In the genomic region with DNA sequence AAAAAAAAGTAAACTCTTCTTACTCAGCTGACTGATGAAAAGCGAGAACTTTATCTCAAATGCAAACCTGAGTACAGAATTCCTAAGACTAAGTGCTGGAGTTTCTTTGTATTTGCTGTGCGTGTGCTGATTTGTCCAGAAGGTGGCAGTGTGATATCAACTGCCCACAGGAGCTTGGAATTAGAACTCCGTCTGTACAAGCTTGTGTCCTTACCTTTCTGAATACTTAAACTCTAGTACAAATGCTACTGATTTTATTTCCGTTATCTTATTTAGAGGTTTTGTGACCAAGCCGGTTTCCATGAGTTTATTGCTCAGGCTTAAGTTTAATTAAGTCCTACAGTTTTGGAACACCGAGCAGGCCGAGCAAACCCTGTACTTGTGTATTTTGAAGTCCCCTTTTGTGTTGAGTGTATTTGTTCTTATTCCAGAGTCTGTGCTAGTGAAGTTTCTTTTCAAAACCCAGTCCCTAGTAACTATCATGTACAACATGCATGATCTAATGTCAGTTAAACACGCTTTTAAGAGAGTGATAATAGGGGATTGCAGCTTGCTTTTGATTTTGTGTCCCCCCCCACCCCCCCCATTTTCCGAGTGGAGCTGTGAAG, we compare ENCODE assay signal across 9 mouse cellular contexts.
DNase-seq lines count a peak whose midpoint lies in the region; ATAC-seq and TF ChIP-seq lines count a peak whose summit lies in the region.
"Had no signal": no experiment of that assay in that cellular context is flagged by ENCODE, and none has a peak within 500 bp of the region (broad histone marks: within the 10 kb centered on the region; RNA-seq: fewer than 3 reads in every experiment).

No protein-coding gene starts in this region.

- in situ Hi-C loops in Patski (cut with MboI; ENCODE audit: low pct_unique_long_range_greater_than_20kb) = loop anchor here (10.0 to 25.0 kb wide), 4 partner anchors 750 to 1293 kb away; a partner anchor contains a TSS

- no peaks in the 10 kb centered on the region for H3K27me3 ChIP-seq in Patski
- H3K27me3 ChIP-seq: heart, embryonic 15.5 days had no signal

- H3K4me1 ChIP-seq in lung, adult 2 months (ENCODE audit: control insufficient read depth, insufficient read depth, low read length) = no peaks in the 10 kb centered on the region
- H3K4me1 ChIP-seq: heart, embryonic 15.5 days had no signal

- CTCF ChIA-PET in Patski (lab: Charles Lee) = interaction anchor here (1.3 kb wide), 1 partner anchor 30 kb away, joined by 3 read pairs; no protein-coding TSS in a partner anchor

- WGBS in lung, adult 2 months = 24% methylated on average over 9 of the region's 9 CpGs

- TF ChIP-seq CTCF in Patski (IDR thresholded peaks at IDR 0.05) = peak; percentile 74
- TF ChIP-seq CTCF in lung, adult 2 months (IDR thresholded peaks at IDR 0.05; ENCODE audit: insufficient read depth, low read length) = 0 out of 2 replicates have a peak, but pooled peaks have one; percentile 35

- H3K4me3 ChIP-seq in lung, adult 2 months (replicated peaks; ENCODE audit: extremely low read depth, low read depth, low read length) = no peak overlapping the region
- H3K4me3 ChIP-seq: heart, embryonic 15.5 days had no signal

- ATAC-seq in Patski = peak; percentile 76

- POLR2A ChIA-PET in Patski (lab: Charles Lee) = interaction anchor here (0.7 kb wide), 1 partner anchor 1325 kb away, joined by 5 read pairs; no protein-coding TSS in a partner anchor

- no peak for TF ChIP-seq POLR2A in lung, adult 2 months (IDR thresholded peaks at IDR 0.05; ENCODE audit: borderline replicate concordance, extremely low read depth, low read depth, low read length)

- DNase-seq in 416B (ENCODE audit: low read depth) = peak; percentile 57
- DNase-seq in Patski (ENCODE audit: low read depth, low spot score) = peak; percentile 20
- peak; percentile 82 for DNase-seq in embryo, embryonic 11 days
- DNase-seq in gonadal fat pad, adult 2 months (ENCODE audit: low read depth) = peak; percentile 4
- DNase-seq in kidney, postnatal 10 days = peak; percentile 70
- DNase-seq in lung, adult 2 months = peak; percentile 4
- DNase-seq in ovary, postnatal 14 days (ENCODE audit: low spot score) = peak; percentile 35
- no peak for DNase-seq in T-cell, adult 2 months (ENCODE audit: low spot score)
